Mouse (Mus musculus) lung, adult 2 months (tissue): Measurements from ENCODE around the gene Gm37419.

Experiments
- CTCF ChIP-seq: fragments of 200-500 bp; IDR thresholded peaks from 2 replicates; pipeline ENCODE4 v1.5.1; 2011; ENCODE audit warnings: mild to moderate bottlenecking, low read length, control low read depth; ENCODE audit not compliant: insufficient read depth
- POLR2A ChIP-seq: fragments of 200-500 bp; IDR thresholded peaks from 2 replicates; pipeline ENCODE4 v1.6.1; 2011; ENCODE audit warnings: low read depth, mild to moderate bottlenecking, control low read depth, low read length, borderline replicate concordance; ENCODE audit errors: extremely low read depth

- no peak for TF ChIP-seq CTCF
- no peak for TF ChIP-seq POLR2A
Measured at GRCm38 (mm10) chr16:23963896-23964668, 24.2 kb upstream of the Gm37419 start.
